11 mouse cellular contexts compared by ENCODE assay signal in genomic region chr4:153784401-153784800, GRCm38 (mm10).
"Had no signal": no experiment of that assay in that cellular context is flagged by ENCODE, and none has a peak within 500 bp of the region (broad histone marks: within the 10 kb centered on the region; RNA-seq: fewer than 3 reads in every experiment).

No protein-coding gene starts in this region.

- H3K4me2 ChIP-seq: kidney, embryonic 15.5 days; limb, embryonic 13.5 days; neural tube, embryonic 15.5 days had no signal

- H3K9me3 ChIP-seq: kidney, embryonic 15.5 days; limb, embryonic 13.5 days; neural tube, embryonic 15.5 days had no signal

- H3K4me3 ChIP-seq: kidney, embryonic 15.5 days; limb, embryonic 13.5 days; myocyte; neural tube, embryonic 15.5 days had no signal

- H3K9ac ChIP-seq: kidney, embryonic 15.5 days; limb, embryonic 13.5 days; liver, embryonic 14.5 days; neural tube, embryonic 15.5 days had no signal

- H3K27ac ChIP-seq: kidney, embryonic 15.5 days; limb, embryonic 13.5 days; liver, embryonic 14.5 days; neural tube, embryonic 15.5 days had no signal

- H3K36me3 ChIP-seq: kidney, embryonic 15.5 days; limb, embryonic 13.5 days; neural tube, embryonic 15.5 days had no signal

- DNase-seq: kidney, adult 2 months; kidney, postnatal 14 days; lung, adult 18-20 months; right cerebral cortex, adult 18-20 months; right cerebral cortex, postnatal 25 days; thymus, postnatal 36 days had no signal

- H3K27me3 ChIP-seq: limb, embryonic 13.5 days; neural tube, embryonic 15.5 days had no signal
